In the genomic region with DNA sequence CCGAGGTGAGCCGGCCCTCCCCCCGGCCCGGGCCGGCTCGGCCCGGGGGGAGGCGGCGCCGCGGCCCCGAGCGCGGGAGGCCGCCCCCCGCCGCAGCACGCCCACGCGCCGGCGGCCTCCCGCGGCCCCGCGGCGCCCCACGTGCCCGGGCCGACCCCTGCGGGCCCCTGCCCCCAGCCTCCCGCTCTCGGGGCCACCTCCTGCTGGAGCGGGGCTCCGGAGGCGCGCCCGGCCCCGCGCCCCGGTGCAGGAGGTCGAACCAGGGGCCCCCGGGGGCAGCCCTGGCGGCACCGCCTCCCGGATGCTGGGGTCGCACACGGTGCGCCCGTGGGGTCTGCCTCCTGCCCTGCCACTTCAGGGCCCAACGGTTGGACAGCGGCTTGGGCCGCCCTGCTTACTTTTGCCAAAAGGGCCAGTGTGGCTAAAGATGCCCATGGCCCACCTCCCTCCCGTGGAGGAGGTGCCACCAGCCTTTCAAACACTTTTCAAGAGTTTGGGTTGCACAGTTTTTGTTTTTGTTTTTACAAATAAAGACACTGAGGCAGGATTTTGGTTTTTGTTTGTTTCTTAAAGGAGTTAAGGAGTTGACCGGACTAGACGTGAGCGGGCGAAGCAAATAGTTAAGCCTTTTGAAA, we compare ENCODE assay signal across 8 mouse cellular contexts. TPM values are rescaled to one million over a fixed set of nuclear protein-coding genes. Genes with fewer than 3 reads are reported as not detected.
DNase-seq lines count a peak whose midpoint lies in the region; ATAC-seq lines count a peak whose summit lies in the region.

No protein-coding gene starts in this region.

- ATAC-seq in megakaryocyte progenitor cell, adult 5-6 weeks (replicated peaks; ENCODE audit: poor library complexity) = peak; percentile 40

- intact Hi-C loops in heart, postnatal 25 days (cut with DNase I) = no loop called here

- DNase-seq in layer of hippocampus, adult 11-12 months (ENCODE audit: low spot score) = peak; percentile 30
- no peak for DNase-seq in layer of hippocampus, adult 9-11 months
- DNase-seq in brain, adult 2 months (ENCODE audit: low read depth, low spot score) = peak; percentile 24
- peak; percentile 14 for DNase-seq in fibroblast of lung, adult 2 months (ENCODE audit: low read depth)
- DNase-seq in heart, postnatal 25 days (ENCODE audit: low spot score) = peak; percentile 6
- peak; percentile 12 to 30 for DNase-seq in layer of hippocampus, postnatal 14 days (ENCODE audit: low spot score in 2 of 2)
- peak; percentile 16 to 71 for DNase-seq in spleen, postnatal 4 days (ENCODE audit: low spot score in 2 of 2)

RNA-seq across cellular contexts. Expression of a gene that starts 0.8 kb away (rescaled TPM):
- 10 to 100 TPM; 21.7 to 26.0 TPM for total RNA-seq in heart, postnatal 25 days (2021)
- 10 to 100 TPM; 44.8 to 47.4 TPM for total RNA-seq in layer of hippocampus, postnatal 14 days (2021)
- 33.1 and 42.9 TPM in 2 replicates for total RNA-seq in megakaryocyte progenitor cell, adult 5-6 weeks (2015)
- total RNA-seq in megakaryocyte progenitor cell, adult 5-6 weeks (2017) = 53.3 and 62.2 TPM in 2 replicates
